Mouse (Mus musculus): ENCODE data around the gene Cyp2d12. TPM values are rescaled to one million over a fixed set of nuclear protein-coding genes. Genes with fewer than 3 reads are reported as not detected.

The Cyp2d12 gene
- polyA plus RNA-seq, 1 experiment, result not detected

DNA sequence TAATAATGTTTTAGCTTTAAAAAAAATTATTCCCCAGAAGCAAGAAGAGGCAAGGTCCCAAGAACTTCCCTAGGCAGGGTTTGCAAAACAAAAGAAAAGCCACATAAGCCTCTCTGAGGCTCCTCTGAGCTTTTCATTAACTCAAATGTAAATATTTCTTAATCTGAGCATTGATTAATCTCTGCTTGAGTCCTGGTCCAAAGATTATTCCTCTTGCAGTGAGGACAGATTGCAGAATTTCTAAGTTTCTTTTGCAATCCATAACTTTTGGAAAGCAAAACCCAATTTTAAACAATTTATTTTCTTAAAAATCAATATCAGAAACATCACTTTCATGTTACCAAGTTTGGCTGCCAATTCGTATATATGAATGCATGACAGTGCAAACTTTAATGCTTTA is 18.0 kb downstream of the Cyp2d12 start:
- Histone ChIP-seq H3K4me3 (replicated peaks; ENCODE audit: insufficient read depth, low read depth, low read length) (no peak overlapping the region), H3K27ac (ENCODE audit: insufficient read depth, low read length) (no peak overlapping the region), H3K4me1 (ENCODE audit: control insufficient read depth, insufficient read depth, low read length) (no peaks in the 10 kb centered on the region), H3K27me3 (ENCODE audit: control insufficient read depth, insufficient read depth, low read length) (no peaks in the 10 kb centered on the region)
- no peak for DNase-seq
- TF ChIP-seq POLR2A (IDR thresholded peaks at IDR 0.05; ENCODE audit: borderline replicate concordance, insufficient read depth, low read length) (no peak), CTCF (IDR thresholded peaks at IDR 0.05; ENCODE audit: borderline replicate concordance, insufficient read depth, low read depth, low read length) (no peak)
- WGBS, result 69% methylated on average over 1 of the region's 1 CpGs

DNA sequence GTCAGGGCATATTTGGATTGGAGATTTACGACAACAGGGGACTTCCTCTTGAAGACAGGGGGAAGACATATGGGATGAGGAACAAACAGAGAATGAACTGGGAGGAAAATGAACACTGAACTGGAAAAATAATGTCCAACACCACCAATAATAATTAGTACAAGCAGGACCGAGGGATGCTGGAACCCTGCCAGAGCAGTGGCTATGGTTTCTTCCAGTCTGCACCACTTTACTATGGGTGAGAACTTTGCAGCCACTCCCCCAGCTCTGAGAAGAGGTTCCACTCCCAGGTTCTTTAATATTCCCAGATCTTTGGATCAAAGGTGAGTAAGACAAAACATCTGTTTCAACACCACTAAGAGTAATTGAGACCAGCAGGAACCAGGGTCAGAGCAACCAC is 24.2 kb downstream of the Cyp2d12 start:
- no peak overlapping the region for H3K27ac ChIP-seq (ENCODE audit: insufficient read depth, low read length)
- H3K4me3 ChIP-seq (replicated peaks; ENCODE audit: insufficient read depth, low read depth, low read length), result no peak overlapping the region
- no peaks in the 10 kb centered on the region for H3K27me3 ChIP-seq (ENCODE audit: control insufficient read depth, insufficient read depth, low read length)
- TF ChIP-seq CTCF (IDR thresholded peaks at IDR 0.05; ENCODE audit: borderline replicate concordance, insufficient read depth, low read depth, low read length) (no peak), POLR2A (IDR thresholded peaks at IDR 0.05; ENCODE audit: borderline replicate concordance, insufficient read depth, low read length) (no peak)
- H3K4me1 ChIP-seq (ENCODE audit: control insufficient read depth, insufficient read depth, low read length), result no peaks in the 10 kb centered on the region
- no peak for DNase-seq
- 36% methylated on average over 2 of the region's 2 CpGs for whole genome bisulfite sequencing

DNA sequence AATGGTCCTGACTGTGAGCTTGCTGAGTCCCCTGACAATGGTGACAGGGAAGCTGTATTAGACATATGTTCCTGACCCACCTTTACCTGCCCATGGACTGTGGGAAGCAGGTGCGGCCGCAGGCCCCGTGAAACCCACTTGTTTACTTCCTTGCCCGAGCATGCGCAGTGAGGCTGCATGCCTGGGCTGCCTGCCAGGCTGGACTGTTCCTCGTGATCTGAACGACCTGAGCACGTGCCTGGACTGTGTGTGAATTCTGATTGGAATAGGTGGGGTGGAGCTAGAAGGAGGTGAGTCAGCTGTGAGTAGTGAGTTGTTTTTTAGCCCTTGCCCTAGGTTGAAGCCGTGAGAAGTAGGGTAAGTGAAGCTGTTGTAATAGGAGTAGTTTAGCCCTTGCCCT is 27.7 kb downstream of the Cyp2d12 start:
- Histone ChIP-seq H3K4me3 (replicated peaks; ENCODE audit: insufficient read depth, low read depth, low read length) (no peak overlapping the region), H3K4me1 (ENCODE audit: control insufficient read depth, insufficient read depth, low read length) (no peaks in the 10 kb centered on the region), H3K27ac (ENCODE audit: insufficient read depth, low read length) (no peak overlapping the region), H3K27me3 (ENCODE audit: control insufficient read depth, insufficient read depth, low read length) (no peaks in the 10 kb centered on the region)
- no peak for DNase-seq
- WGBS, result 68% methylated on average over 9 of the region's 9 CpGs
- TF ChIP-seq CTCF (IDR thresholded peaks at IDR 0.05; ENCODE audit: borderline replicate concordance, insufficient read depth, low read depth, low read length), result no peak
- no peak for TF ChIP-seq POLR2A (IDR thresholded peaks at IDR 0.05; ENCODE audit: borderline replicate concordance, insufficient read depth, low read length)

Other genes with a start within 250 kb of the Cyp2d12 start
- gene Naga, start 216.1 kb upstream of the Cyp2d12 start, polyA plus RNA-seq (2012; rRNA removed), result 63.0 and 75.2 TPM in 2 replicates
- gene Pheta2, start 216.1 kb upstream of the Cyp2d12 start, polyA plus RNA-seq (2012; rRNA removed), result 0.13 and 0.16 TPM in 2 replicates
- 309 and 332 TPM in 2 replicates for gene Smdt1, start 216.1 kb upstream of the Cyp2d12 start, polyA plus RNA-seq (2012; rRNA removed)
- 608 and 627 TPM in 2 replicates for gene Ndufa6, start 200.8 kb upstream of the Cyp2d12 start, polyA plus RNA-seq (2012; rRNA removed)
- gene Cyp2d22, start 174.8 kb upstream of the Cyp2d12 start, polyA plus RNA-seq (2012; rRNA removed), result 64.2 and 65.4 TPM in 2 replicates
- not detected in 2 replicates for gene Cyp2d11, start 161.1 kb upstream of the Cyp2d12 start, polyA plus RNA-seq (2012; rRNA removed)
- gene Cyp2d10, start 147.9 kb upstream of the Cyp2d12 start, polyA plus RNA-seq (2012; rRNA removed), result not detected in 2 replicates
- not detected in 2 replicates for gene Cyp2d9, start 121.6 kb upstream of the Cyp2d12 start, polyA plus RNA-seq (2012; rRNA removed)
- not detected in 2 replicates for gene Cyp2d34, start 65.9 kb downstream of the Cyp2d12 start, polyA plus RNA-seq (2012; rRNA removed)
- not detected in 2 replicates for gene Cyp2d40, start 209.1 kb downstream of the Cyp2d12 start, polyA plus RNA-seq (2012; rRNA removed)
- gene Cyp2d26, start 239.2 kb downstream of the Cyp2d12 start, polyA plus RNA-seq (2012; rRNA removed), result 0.10 and 0.16 TPM in 2 replicates

Data from cerebellum, adult 2 months (tissue).